Mouse (Mus musculus): ENCODE measurements around the gene Snrk.
"Not testable (repeated sequence)": the region's sequence is repeated elsewhere in the genome, so short reads cannot be mapped to it uniquely, and the experiment has no call there.

Snrk gene

DNA sequence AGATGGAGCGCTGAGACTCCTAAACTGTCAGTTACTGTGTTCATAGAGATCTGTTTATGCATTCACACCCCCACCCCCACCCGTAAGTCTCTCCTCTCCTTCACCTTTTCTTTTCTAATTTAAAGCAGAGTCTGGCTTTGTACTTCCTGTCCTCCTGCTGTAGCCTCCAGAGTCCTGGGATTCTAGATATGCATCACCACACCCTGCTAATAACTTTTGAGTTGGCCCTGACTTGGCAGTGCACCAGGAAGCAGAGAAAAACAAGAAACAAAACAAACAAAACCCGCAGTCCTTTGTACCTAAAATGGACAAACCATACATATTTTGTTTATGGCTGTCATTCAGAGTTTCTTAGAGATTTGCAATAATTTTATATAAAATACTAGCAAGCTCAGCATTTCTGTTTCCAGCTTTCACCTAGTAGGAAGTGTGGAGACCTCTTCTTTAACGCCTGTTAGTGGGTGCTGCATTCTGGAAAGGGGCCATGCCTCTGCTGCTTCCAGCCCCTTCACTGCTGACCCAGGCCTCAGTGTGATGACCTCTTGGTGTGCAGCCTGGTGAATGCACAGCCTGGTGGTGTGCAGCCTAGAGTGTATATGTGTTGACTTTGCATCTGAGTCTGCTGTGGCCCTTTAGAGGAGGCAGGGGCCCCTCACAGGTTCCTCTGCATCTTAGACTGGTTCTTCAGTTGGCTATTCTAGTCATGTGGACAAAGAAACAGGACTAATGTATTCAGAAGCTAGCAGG is 29.2 kb downstream of the Snrk start:
- DNase-seq, result no peak

DNA sequence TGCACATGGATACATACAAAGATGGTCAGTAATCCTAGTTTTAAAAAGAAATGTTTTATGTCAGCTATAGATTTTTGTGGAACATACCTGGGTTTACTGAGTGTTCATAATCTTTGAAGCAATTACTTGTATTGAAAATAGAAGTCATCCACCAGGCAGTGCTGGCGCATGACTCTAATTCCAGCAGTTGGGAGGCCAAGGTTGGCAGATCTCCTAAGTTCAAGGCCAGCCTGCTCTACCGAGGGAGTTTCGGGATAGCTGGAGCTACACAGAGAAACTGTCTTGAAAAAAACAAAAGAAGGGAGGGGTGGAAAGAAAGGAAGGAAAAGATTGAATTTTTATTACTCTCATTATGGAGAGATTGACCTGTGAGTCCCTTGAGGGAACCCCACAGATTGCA is 31.3 kb downstream of the Snrk start:
- no peak for DNase-seq

DNA sequence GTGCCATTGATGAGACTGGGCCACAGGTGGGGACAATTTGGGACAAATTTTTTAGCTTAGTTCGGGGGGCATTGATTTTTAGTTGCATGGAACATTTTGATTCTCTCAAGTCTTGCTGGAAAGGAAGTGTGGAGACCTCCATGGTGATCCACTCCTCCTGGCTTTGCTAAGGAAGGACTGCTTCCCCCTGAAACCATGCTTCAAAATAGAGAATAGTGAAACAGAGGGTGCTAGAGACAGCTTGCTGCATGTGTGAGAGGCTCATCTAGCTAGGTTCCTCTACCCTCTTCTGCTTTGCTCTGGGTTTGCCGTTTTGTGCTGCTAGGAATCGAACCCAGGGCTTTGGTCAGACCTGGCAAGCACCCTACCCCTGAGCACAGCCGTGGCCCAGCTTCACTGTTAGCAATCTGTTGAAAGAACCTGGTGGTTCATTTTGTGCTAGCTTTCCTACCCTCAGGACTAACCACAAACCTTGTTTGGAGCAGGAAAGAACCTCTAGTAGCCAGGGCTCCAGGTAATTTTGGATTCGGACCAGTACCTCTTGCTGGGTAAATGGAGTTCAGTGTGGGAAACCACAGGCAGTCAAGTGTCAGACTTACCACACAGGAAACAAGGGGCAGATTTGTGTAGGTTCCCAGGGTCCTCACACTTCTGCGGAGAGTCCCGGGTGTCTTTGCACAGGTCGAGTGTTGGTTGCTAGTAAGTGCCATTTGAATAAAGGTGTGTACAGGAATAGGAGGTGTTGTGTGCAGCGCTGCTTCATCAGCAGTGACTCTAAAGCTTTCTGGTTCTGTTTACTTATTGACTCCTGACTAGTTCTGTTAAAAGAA is 33.1 kb downstream of the Snrk start:
- peak; percentile 21 for DNase-seq

DNA sequence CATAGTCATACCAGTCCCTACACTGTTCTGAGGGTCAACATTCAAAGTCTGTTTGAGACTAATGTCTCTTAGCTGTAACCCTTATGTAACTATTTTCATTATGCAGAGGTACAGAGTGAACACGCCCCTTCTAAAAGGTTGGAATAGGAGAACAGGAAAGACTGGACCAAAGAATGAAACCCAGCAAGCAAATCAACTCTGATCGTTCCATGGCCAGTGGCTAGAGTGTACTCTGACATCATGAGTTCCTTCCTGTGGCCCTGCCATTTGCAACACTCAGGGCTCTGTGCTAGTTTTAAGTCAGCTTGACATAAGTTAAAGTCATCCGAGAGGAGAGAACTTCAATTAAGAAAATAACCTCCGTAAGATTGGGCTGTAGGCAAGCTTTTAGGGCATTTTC is 35.0 kb downstream of the Snrk start:
- no peak for DNase-seq

DNA sequence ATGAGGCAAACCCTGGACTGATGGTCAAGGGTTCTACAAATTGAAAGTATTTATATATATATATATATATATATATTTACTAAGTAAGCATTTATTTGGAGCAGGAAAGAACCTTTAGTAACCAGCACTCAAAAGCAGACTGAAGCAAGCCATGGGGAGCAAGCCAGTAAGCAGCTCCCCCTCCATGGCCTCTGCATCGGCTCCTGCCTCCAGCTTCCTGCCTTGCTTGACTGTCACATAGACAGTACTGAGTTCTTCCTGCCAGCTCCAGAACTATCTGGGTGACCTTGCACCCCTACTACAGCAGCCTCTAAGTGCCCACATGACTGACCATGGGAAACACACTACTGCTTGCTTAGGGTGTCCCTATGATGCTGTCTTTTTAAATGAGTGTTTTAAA is 35.4 kb downstream of the Snrk start:
- DNase-seq, result no peak

DNA sequence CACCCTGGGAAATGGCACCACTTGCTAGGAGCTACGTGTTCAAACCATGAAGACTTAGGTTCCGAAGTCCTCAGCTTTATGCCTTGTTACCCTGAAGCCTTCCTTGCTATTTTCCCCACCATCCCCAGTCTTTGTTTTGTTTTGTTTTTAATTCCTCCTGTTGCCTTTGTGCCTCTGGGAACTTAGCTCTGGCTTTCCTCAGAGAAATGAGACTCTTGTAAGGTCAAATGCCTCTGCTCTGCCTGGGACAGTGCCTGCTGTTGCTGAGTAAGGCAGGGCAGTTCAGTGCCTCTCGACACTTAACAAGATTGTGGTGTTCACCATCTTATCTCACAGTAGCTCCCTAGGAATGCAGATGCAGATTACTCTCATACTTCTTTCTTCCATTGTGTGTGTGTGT is 36.4 kb downstream of the Snrk start:
- no peak for DNase-seq

DNA sequence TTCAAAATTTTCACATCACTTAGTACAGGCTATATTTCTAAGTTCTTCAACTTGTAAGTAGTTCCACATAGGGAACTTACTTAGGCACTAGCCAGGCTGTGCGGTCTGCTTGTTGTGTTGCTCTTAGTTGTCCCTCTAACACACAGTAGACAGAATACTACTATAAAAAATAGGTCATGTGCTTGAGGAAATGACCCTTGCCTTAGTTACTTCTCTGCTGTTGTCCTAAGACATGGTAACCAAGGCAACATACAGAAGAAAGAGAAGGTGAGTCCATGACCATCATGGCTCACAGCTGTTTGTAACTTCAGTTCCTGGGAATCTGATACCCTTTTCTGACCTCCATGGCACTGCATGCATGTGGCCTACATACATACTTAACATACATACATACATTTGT is 38.1 kb downstream of the Snrk start:
- no peak for DNase-seq

DNA sequence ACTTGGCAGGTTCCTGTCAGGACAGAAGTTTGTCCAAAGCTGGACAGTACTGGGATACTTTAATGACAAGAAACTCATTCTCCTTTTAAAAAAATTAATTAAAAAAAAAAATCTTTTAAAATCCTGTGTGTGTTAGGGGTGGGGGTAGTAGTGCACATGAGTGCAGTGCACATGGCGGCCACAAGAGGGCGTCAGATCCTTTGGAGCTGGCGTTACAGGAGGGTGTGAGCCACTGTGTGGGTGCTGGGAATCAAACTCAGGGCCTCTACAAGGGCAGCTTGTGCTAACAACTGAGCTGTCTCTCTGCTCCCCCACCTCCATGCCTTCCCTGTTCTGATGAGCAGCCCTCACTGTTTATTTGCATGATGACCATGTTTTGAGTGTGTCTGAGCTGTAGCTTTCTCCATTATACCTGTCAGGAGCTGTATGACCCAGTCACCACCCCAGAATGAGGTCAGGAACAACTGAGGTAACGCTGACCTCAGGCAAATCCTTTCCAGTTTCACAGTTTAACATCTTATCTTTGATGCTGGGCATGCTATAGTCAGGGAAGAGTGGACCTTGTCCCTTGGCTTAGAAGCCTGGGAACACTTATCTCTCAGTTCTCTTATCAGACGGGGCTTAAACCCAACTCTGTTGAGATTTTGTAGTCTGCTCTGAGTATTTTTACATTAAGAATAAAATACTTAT is 39.5 kb downstream of the Snrk start:
- DNase-seq, result no peak

DNA sequence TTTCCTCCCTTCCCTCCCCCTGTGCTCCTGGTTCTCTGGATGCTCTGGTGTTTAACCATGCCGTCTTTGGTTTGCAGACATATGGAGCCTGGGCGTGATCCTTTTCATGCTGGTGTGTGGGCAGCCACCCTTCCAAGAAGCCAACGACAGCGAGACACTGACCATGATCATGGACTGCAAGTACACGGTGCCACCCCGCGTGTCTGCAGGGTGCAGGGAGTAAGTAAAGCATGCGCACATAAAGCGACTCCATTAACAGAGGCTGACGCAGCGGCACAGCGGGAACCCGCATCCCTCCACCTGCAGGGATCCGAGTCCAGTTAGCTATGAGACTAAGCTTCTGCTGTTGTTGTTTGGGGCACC is 40.0 kb downstream of the Snrk start:
- DNase-seq, result no peak

DNA sequence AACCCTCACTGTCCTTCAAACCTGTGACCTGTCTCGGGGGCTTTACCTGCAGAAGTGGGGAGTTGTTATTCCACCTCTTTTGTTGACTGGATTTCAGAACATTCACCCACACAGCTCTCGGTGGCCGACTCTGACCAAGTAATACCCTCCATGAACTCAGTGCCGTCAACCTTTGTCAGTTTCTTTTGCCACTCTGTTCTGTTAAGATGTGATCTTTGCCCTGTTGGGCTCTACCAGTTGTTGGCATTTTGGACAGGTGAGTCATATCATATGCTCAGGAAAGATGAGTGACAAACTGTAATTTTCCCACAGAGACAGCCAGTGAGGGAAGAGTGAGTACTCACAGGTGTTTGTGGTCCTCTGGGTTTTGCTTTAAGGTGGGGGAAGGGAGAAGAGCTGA is 47.5 kb downstream of the Snrk start:
- DNase-seq, result no peak

DNA sequence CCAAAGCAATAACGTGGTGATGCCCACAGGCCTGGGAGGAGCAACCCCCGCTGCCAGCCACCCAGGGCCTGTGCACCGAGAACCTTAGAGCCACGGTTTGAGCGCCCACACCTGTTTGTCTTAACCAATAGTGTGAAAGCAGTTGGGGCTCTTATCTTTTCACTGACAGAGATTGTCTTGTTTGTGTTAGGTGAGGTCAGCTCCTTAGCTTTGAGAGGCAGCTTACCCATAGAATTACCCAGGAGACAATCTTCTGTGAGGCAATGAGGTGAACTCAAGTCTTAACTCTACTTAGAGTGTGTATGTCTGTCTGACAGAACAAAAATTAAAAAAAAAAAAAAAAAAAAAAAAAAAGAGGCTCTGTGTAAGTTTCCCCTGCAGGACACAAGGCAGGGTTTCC is 50.7 kb downstream of the Snrk start:
- not testable (repeated sequence) for DNase-seq

DNA sequence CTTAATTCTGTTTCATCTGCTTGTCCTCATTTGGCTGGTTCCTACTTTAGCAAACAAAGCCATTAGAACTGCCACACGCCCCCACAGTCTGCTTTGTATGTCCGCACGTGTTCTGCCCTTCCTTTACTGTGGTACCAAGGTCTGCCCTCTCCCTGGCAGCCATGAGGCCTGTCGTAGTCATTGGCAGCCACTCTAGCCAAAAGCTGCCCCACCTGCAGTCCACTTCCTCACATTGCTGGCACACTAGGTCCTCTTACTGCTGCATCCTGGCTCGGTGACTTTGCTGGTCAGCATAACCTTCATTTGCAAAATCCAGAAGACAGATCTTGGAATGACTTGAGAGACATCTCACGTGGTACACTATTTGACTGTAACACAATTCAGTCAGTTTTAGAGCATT is 52.8 kb downstream of the Snrk start:
- DNase-seq, result no peak

DNA sequence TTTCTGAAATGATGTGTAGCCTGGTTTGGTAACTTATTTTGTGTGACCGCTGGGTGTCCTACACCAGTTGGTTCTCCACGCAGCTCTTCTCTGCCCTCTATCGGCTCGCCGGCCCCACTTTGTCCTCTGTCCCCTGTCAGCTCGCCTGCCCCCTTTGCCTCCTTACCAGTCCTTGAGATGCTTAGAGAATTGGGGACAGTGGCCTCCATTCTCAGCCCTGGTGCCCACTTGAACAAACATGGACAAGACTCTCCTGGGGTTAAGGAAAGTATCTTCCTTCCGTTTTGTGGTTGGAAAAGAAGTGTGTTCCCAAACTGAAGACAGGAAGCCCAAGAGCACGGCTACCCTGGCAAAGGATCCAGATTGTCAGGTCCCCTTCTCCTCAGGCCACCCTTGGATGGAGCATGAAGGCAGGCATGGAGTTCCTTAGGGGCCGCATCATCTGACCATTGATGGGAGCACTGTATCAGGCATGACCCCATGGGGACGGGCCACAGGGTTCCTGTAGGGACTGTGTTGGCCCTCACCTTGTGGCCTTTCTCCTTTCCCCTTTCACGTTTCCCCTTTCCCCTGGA is 55.6 kb downstream of the Snrk start:
- no peak for DNase-seq

DNA sequence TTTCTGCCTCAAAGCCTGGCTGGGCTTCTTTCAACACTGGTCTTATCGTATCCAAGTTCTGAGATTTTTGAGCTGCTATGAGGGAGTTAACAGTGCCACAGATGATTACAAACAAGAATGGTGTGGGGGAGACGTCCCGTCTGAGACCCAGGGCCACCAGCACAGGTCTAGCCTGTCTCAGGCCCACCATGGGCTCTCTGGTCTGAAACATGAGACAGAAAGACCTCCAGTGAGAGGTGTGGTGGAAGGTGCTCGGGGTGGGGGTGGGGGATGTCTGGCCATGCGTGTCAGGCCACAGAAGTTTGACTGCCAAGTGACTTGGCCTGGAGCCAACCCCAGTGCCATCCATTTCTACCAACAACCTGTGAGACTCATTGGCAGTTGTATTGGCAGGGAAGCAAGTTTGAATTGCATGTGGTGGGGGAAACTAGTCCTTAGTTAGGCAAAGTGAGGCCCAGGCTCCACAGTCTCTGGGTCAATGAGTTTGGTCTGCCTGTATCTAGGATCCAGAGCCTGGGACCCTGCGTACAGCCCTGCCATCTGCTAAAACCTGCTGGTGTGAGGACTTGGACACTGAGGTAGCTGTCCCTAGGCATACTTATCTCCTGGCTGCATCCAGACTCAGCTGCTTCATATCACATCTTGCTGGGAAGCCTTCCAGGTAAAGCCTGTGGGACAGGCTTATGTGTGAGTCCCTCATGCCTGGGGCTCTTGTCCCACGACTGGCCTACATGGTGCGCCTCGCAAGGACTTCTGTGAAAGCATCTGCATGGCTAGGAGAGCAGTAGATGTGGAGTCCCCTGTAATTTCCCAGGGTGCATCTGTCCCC is 56.6 kb downstream of the Snrk start:
- DNase-seq, result no peak

DNA sequence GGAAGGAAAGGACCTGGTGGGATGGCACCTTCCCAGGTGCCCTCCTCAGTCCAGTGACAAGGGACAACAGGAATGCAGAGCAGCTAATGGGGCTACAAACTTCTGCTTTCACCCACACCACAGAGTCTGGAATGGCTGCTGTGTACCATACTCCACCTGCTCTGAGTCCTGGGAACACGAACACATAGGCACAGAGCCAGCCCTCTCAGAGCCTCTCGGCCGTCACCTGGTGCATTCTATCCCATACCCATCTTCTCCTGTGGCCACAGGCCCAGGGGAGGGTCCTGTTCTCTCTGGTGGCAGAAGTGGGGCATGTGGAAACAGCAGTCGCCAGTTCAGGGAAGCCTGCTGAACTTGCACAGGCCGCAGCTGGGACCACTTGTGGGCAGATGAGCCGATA is 57.7 kb downstream of the Snrk start:
- DNase-seq, result no peak

DNA sequence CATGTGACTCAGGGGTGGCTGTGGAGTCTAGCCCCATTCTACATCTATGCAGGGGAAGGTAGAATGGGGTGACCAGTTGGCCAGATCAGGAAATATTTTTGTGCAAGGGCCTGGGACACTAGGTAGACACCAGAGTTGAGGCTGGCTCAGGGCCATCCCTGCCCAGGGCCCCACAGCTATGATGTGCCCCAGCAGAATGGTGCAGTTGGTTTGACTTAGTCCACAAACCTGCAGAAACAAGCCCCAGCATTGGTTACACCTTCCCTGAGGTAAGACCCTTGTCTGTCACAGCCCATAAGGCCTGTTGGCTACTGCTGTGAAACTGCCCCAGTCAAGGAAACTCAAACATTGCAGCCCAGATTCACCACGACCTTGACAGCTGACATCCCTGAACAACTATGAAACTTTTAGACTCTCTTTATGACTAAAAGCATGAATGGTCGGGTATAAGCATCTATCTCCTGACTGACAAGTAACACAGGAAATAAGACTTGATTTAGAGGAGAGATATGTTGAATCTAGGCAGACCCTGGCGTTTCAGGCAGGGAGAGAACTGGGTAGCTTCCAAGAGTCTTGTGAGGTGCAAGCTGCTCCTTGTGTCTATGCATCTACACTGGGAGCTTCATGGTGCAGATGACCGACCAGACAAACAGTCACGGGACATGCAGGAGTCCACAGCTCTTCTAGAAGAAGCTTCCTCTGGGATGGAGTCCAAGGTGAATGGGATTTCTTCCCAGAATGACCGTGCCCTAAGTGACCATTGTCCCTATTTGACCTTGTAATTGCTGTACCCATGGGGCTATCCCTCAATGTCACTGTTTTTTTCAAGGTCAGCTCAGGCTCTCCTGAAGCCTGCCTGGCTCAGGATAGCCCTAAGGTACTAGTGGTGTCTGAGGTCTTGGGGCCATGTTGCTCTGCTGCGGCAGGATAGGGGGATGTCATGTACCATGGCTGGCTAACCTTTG is 60.5 kb downstream of the Snrk start:
- no peak for DNase-seq

DNA sequence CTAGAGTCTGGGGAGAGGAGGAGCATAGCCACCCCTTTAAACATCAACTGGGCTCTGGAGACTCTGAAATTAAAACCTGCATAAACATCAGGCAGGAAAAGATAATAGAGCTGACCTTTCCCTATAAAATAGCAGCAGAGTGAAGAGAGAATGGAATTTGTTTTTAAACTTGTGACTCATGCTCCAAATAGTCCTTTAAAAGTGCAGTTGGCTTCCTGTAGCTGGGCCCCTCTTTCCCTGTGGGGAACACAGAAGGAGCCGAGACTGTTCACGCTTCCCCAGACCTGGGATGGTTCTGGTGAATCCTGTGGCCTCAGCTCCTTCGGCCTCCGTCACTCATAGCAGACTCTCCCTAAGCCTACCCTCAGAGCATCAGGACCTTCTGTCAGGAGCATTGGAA is 61.4 kb downstream of the Snrk start:
- DNase-seq, result no peak

DNA sequence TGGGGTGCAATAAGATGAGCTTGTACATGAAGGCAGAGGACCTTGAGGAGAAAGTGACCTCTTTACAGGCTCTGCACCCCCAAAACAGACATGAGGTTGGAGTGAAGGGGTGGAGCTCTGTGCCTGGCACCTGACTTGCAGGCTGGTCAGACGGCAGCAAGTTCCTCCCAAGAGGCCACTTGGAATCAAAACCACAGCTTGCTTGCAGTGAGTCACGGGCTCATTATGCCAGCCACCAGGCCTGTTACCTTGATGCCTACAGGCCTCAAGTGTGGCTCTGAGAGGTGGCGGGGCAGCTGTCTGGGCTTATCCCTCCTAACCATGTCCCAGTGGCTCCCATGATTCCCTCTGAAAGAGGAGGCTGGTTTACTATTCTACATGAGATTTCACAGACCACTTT is 63.0 kb downstream of the Snrk start:
- no peak for DNase-seq

DNA sequence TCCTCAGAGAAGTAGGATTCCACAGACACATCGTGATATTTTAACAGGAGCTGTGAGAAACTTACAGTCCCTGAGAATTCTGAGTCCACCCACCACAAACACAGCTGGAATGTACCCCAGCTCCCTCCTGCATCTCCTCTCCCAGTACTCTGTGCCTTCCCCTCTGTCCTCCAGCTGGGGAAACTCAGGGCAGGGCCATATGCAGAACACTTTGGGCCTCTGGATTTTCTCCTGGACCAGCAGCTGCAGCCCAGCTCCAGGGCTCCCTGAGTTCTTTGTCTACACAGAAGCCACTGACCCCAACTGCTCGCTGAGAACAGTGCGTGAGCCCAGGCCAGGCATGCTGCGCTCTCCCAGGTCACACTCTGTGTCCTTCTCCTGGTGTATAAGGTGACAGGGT is 66.0 kb downstream of the Snrk start:
- no peak for DNase-seq

DNA sequence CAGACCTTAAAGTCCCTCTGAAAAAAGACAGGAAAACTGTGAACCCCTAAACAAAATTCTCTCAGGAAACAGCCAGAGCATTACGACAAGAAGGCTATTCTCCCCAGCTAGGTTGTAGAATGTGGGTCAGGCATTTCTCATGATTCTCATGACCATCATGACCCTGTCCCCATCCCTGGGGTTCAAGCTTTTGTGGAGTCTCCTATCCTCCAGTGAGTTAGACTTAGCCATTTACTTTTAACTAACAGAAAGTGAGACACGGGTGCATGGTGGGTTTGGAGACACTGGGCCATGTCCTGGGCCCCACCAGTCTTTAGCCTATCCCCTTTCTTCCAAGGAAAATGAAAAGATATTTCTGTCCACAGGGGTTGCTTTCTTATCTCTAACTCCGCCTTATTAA is 67.3 kb downstream of the Snrk start:
- no peak for DNase-seq

DNA sequence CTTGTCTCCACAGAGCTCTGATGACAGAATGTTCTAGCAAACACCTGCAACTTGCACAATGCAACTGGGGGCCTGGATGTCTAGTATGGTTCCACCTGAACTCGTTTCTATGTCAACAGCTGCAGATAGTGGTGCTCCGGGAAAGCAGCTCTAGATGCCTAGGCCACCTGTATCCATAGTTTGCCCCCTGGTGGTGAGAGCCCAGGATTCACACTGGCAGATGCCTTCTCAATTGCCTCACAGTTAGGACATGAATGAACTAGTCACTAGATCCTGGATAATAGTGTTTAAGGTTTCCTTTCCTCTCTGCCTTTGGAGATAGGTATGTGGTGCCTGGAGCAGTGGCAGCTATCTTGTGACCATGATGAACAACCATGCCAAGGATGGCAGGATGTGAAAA is 68.0 kb downstream of the Snrk start:
- peak; percentile 86 for DNase-seq

DNA sequence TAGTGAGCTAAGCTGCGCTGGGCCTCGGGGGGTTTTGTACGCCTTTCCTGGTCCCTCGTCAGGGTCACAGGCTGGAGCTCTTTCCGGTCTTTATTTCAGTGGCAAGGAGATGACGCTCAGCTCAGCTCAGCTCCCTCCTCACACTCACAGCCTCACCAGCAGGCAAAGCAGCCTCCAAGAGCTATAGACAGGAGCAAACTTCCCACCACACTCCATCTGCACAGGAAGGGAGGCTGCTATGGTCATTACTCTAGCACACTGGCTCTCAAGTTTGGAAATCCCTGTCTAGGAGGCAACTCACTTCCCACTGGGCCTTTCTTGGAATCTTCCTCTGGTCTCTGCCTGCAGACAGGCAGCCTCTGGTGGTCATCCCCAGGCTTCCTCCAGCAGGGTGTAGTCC is 68.9 kb downstream of the Snrk start:
- DNase-seq, result no peak

Measured in thymus, postnatal 25 days (tissue).